ENCODE assay signal across 9 mouse cellular contexts in genomic region chr2:27703852-27704640, GRCm38 (mm10). TPM values are rescaled to one million over a fixed set of nuclear protein-coding genes. Genes with fewer than 3 reads are reported as not detected.
DNase-seq lines count a peak whose midpoint lies in the region; ATAC-seq and TF ChIP-seq lines count a peak whose summit lies in the region.
"Had no signal": no experiment of that assay in that cellular context is flagged by ENCODE, and none has a peak within 500 bp of the region (broad histone marks: within the 10 kb centered on the region; RNA-seq: fewer than 3 reads in every experiment).

No protein-coding gene starts in this region.

- 0 out of 2 replicates have a peak, but pooled peaks have one; percentile 2 for TF ChIP-seq CTCF in hindbrain, postnatal 0 days (IDR thresholded peaks at IDR 0.05; ENCODE audit: low read depth)

- H3K9ac ChIP-seq in hindbrain, postnatal 0 days (replicated peaks; ENCODE audit: low read length): no peak overlapping the region
- no peak overlapping the region for H3K9ac ChIP-seq in hindbrain, embryonic 13.5 days
- no peak overlapping the region for H3K9ac ChIP-seq in embryonic facial prominence, embryonic 13.5 days
- 0 out of 2 replicates have a peak overlapping the region, but pooled peaks have one; percentile 27 for H3K9ac ChIP-seq in intestine, embryonic 16.5 days (ENCODE audit: low read depth, low read length)
- no peak overlapping the region for H3K9ac ChIP-seq in midbrain, embryonic 15.5 days

- no peaks in the 10 kb centered on the region for H3K27me3 ChIP-seq in hindbrain, postnatal 0 days (ENCODE audit: insufficient read depth, low read length)
- H3K27me3 ChIP-seq in hindbrain, embryonic 13.5 days: no peaks in the 10 kb centered on the region
- H3K27me3 ChIP-seq in embryonic facial prominence, embryonic 13.5 days: no peaks in the 10 kb centered on the region
- no peaks in the 10 kb centered on the region for H3K27me3 ChIP-seq in intestine, embryonic 16.5 days (replicated peaks; ENCODE audit: control insufficient read depth, insufficient read depth, low read length)
- H3K27me3 ChIP-seq in midbrain, embryonic 15.5 days (replicated peaks): no peaks in the 10 kb centered on the region

- H3K27ac ChIP-seq in hindbrain, postnatal 0 days: no peak overlapping the region
- H3K27ac ChIP-seq in hindbrain, embryonic 13.5 days: no peak overlapping the region
- H3K27ac ChIP-seq in embryonic facial prominence, embryonic 13.5 days: peak overlapping the region; percentile 63
- H3K27ac ChIP-seq in intestine, embryonic 16.5 days (ENCODE audit: low read length): peak overlapping the region; percentile 87
- no peak overlapping the region for H3K27ac ChIP-seq in midbrain, embryonic 15.5 days

- no peak for DNase-seq in hindbrain, postnatal 0 days (ENCODE audit: low spot score)
- DNase-seq in layer of hippocampus, adult 9-11 months: no peak
- no peak for DNase-seq in embryo, embryonic 10 days (ENCODE audit: low spot score)
- DNase-seq: cerebellum, adult 9-11 months had no signal

- ATAC-seq in hindbrain, postnatal 0 days: no peak
- no peak for ATAC-seq in hindbrain, embryonic 13.5 days (ENCODE audit: low FRiP score)
- ATAC-seq in embryonic facial prominence, embryonic 13.5 days (ENCODE audit: insufficient number of reproducible peaks, insufficient read depth, low FRiP score, low TSS enrichment, low read depth): no peak
- ATAC-seq in intestine, embryonic 16.5 days: peak; percentile 64
- ATAC-seq in monocyte, adult 5-6 weeks (replicated peaks; ENCODE audit: insufficient number of reproducible peaks, low FRiP score, low TSS enrichment, poor library complexity, severe bottlenecking): 0 out of 2 replicates have a peak, but pooled peaks have one; percentile 15
- no peak for ATAC-seq in midbrain, embryonic 15.5 days (replicated peaks)

- H3K4me3 ChIP-seq in hindbrain, postnatal 0 days (ENCODE audit: low read length): no peak overlapping the region
- no peak overlapping the region for H3K4me3 ChIP-seq in hindbrain, embryonic 13.5 days
- H3K4me3 ChIP-seq in embryonic facial prominence, embryonic 13.5 days: no peak overlapping the region
- no peak overlapping the region for H3K4me3 ChIP-seq in intestine, embryonic 16.5 days (ENCODE audit: low read length)
- no peak overlapping the region for H3K4me3 ChIP-seq in midbrain, embryonic 15.5 days

- H3K36me3 ChIP-seq in hindbrain, postnatal 0 days (ENCODE audit: insufficient read depth, low read length): no peaks in the 10 kb centered on the region
- no peaks in the 10 kb centered on the region for H3K36me3 ChIP-seq in hindbrain, embryonic 13.5 days
- 0 out of 2 replicates have a peak, but pooled peaks cover 3% of the 10 kb centered on the region for H3K36me3 ChIP-seq in embryonic facial prominence, embryonic 13.5 days
- H3K36me3 ChIP-seq in intestine, embryonic 16.5 days (ENCODE audit: control insufficient read depth, insufficient read depth, low read length): no peaks in the 10 kb centered on the region
- no peaks in the 10 kb centered on the region for H3K36me3 ChIP-seq in midbrain, embryonic 15.5 days (replicated peaks)

- H3K9me3 ChIP-seq in hindbrain, postnatal 0 days (ENCODE audit: low read length): no peaks in the 10 kb centered on the region
- H3K9me3 ChIP-seq in hindbrain, embryonic 13.5 days: no peaks in the 10 kb centered on the region
- H3K9me3 ChIP-seq in embryonic facial prominence, embryonic 13.5 days: no peaks in the 10 kb centered on the region
- H3K9me3 ChIP-seq in intestine, embryonic 16.5 days (ENCODE audit: control insufficient read depth, low read length): no peaks in the 10 kb centered on the region
- no peaks in the 10 kb centered on the region for H3K9me3 ChIP-seq in midbrain, embryonic 15.5 days

- H3K4me1 ChIP-seq in hindbrain, postnatal 0 days (ENCODE audit: insufficient read depth, low read length): peaks cover 19% of the 10 kb centered on the region
- H3K4me1 ChIP-seq in hindbrain, embryonic 13.5 days (replicated peaks): peaks cover 62% of the 10 kb centered on the region
- peaks cover 63% of the 10 kb centered on the region for H3K4me1 ChIP-seq in embryonic facial prominence, embryonic 13.5 days
- H3K4me1 ChIP-seq in intestine, embryonic 16.5 days (ENCODE audit: control insufficient read depth, insufficient read depth, low read length): peaks cover 52% of the 10 kb centered on the region
- peaks cover 19% of the 10 kb centered on the region for H3K4me1 ChIP-seq in midbrain, embryonic 15.5 days

- 68% methylated on average over 9 of the region's 9 CpGs for WGBS in hindbrain, postnatal 0 days
- 71% methylated on average over 9 of the region's 9 CpGs for WGBS in hindbrain, embryonic 13.5 days
- WGBS in embryonic facial prominence, embryonic 13.5 days: 62% methylated on average over 9 of the region's 9 CpGs
- 45% methylated on average over 9 of the region's 9 CpGs for whole genome bisulfite sequencing in intestine, embryonic 16.5 days
- 74% methylated on average over 9 of the region's 9 CpGs for WGBS in midbrain, embryonic 15.5 days

- no peak overlapping the region for H3K4me2 ChIP-seq in hindbrain, postnatal 0 days (ENCODE audit: low read depth, low read length)
- H3K4me2 ChIP-seq in hindbrain, embryonic 13.5 days: no peak overlapping the region
- no peak overlapping the region for H3K4me2 ChIP-seq in embryonic facial prominence, embryonic 13.5 days
- H3K4me2 ChIP-seq in intestine, embryonic 16.5 days (ENCODE audit: low read depth, low read length): peak overlapping the region; percentile 29; the same call in 1 of the 2 replicates
- no peak overlapping the region for H3K4me2 ChIP-seq in midbrain, embryonic 15.5 days

RNA-seq across cellular contexts. Expression of gene Rxra, which starts 27.8 kb away (rescaled TPM):
- total RNA-seq in hindbrain, postnatal 0 days (2014; rRNA removed): 32.5 and 34.0 TPM in 2 replicates
- 3.5 and 3.9 TPM in 2 replicates for polyA plus RNA-seq in hindbrain, postnatal 0 days (2015; fragmentation: Nextera tagmentation; extraction: Ambion mirVana)
- polyA plus RNA-seq in hindbrain, embryonic 13.5 days (2015; fragmentation: Nextera tagmentation; extraction: Ambion mirVana): 4.6 and 4.7 TPM in 2 replicates
- polyA plus RNA-seq in embryonic facial prominence, embryonic 13.5 days (2015; fragmentation: Nextera tagmentation; extraction: Ambion mirVana): 16.7 and 18.7 TPM in 2 replicates
- 9.9 and 11.4 TPM in 2 replicates for polyA plus RNA-seq in intestine, embryonic 16.5 days (2015; fragmentation: Nextera tagmentation; extraction: Ambion mirVana)
- total RNA-seq in monocyte, adult 5-6 weeks (2017): 19.7 to 21.3 TPM (median 21.2 TPM) in 3 replicates
- polyA plus RNA-seq in midbrain, embryonic 15.5 days (2015; fragmentation: Nextera tagmentation; extraction: Ambion mirVana): 3.1 and 4.1 TPM in 2 replicates

Comparison
In these comparisons a context has a peak if more than half of its experiments do, and no peak if none do; other contexts are left out.
1. ATAC-seq: peak in intestine, embryonic 16.5 days (single experiment) and monocyte, adult 5-6 weeks (single experiment); none in hindbrain, postnatal 0 days (single experiment), hindbrain, embryonic 13.5 days (single experiment), embryonic facial prominence, embryonic 13.5 days (single experiment) and midbrain, embryonic 15.5 days (single experiment).
2. H3K27ac ChIP-seq: peak in embryonic facial prominence, embryonic 13.5 days (single experiment) and intestine, embryonic 16.5 days (single experiment); none in hindbrain, postnatal 0 days (single experiment), hindbrain, embryonic 13.5 days (single experiment) and midbrain, embryonic 15.5 days (single experiment).